Mouse (Mus musculus) testis, adult 2 months (tissue): ENCODE measurements around the gene Rasgrp1. TPM values are rescaled to one million over a fixed set of nuclear protein-coding genes. Genes with fewer than 3 reads are reported as not detected.

Experiments used
- H3K27ac ChIP-seq: fragments of 200-500 bp; 2 replicates; pipeline ENCODE4 v1.5.1; 2012; ENCODE audit warnings: low read depth, low read length; ENCODE audit not compliant: control insufficient read depth, insufficient read depth
- H3K27me3 ChIP-seq: fragments of 200-500 bp; 2 replicates; pipeline ENCODE4 v1.6.1; 2012; ENCODE audit warnings: mild to moderate bottlenecking, low read length, moderate library complexity; ENCODE audit not compliant: control insufficient read depth, insufficient read depth
- H3K36me3 ChIP-seq: fragments of 200-500 bp; 2 replicates; pipeline ENCODE4 v1.6.1; 2012; ENCODE audit warnings: mild to moderate bottlenecking, low read length; ENCODE audit not compliant: control insufficient read depth, insufficient read depth
- H3K4me1 ChIP-seq: fragments of 200-500 bp; 2 replicates; pipeline ENCODE4 v1.6.1; 2012; ENCODE audit warnings: low read length; ENCODE audit not compliant: control insufficient read depth, insufficient read depth
- H3K4me3 ChIP-seq: fragments of 200-500 bp; 2 replicates; pipeline ENCODE4 v1.5.1; 2012; ENCODE audit warnings: low read depth, mild to moderate bottlenecking, low read length, moderate library complexity, mixed read lengths; ENCODE audit not compliant: control insufficient read depth
- CTCF ChIP-seq: fragments of 200-500 bp; IDR thresholded peaks from 2 replicates; pipeline ENCODE4 v1.5.1; 2012; ENCODE audit warnings: low read depth, mild to moderate bottlenecking, inconsistent platforms, low read length, moderate library complexity; ENCODE audit not compliant: control insufficient read depth, insufficient read depth, insufficient replicate concordance
- POLR2A ChIP-seq: fragments of 200-500 bp; IDR thresholded peaks from 2 replicates; pipeline ENCODE4 v1.6.1; 2012; ENCODE audit warnings: low read depth, mild to moderate bottlenecking, inconsistent platforms, low read length, moderate library complexity; ENCODE audit not compliant: control insufficient read depth
- polyA plus RNA-seq: library from polyadenylated mRNA; depleted of rRNA; stranded (reverse); fragments of >200 nt; gene quantifications from 2 replicates; pipeline ENCODE4 v1.2.3, GENCODE M21; 2012

Rasgrp1 gene
- polyA plus RNA-seq, 1 experiment, result 0.09 TPM

DNA sequence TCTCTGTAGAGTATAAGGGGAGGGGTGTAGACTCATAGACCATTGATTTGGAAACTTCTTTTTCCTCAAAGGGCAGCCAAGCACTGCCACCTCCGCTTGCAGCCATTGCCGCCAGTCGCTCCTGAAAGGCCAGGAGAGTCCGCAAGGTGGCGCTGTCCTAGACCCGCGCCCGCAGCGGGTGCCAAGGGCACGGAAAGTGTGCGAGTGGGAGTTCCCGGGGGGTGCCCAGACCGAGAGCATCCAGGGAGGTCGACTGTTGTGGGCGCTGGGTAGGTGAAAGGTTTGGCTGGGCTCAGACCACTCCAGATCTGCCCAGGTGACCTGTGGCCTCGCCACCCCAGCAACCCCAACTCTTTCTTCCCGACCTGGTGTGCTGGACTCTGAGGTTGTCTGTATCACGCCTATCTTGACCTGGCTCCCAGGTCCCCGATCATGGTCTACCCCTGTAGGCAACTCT, 683 bp downstream of the Rasgrp1 start:
- Histone ChIP-seq H3K27me3 (no peaks in the 10 kb centered on the region), H3K4me3 (peak overlapping the region; percentile 4), H3K36me3 (no peaks in the 10 kb centered on the region), H3K27ac (no peak overlapping the region), H3K4me1 (peaks cover 10% of the 10 kb centered on the region)
- TF ChIP-seq POLR2A (no peak), CTCF (peak; percentile 81)

DNA sequence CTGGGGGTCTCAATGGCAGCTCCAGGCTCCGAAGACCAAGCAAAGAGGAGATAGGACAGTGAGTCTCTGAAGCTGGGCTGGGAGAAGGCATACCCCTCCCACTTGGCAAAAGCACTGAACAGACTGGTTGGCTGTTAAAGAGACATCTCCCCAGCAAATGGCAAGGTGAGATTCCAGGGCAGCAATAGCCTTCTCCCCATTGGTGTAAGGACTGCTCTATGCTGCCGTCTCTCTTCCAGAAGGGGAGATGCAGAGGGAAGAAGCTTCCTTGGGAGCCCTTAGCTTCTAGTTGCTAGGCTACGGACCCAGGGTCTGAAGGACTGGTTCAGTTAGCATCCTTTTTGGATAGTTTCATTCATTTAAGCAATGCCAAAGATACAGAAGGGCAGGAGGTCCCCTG, 4.3 kb downstream of the Rasgrp1 start:
- peaks cover 10% of the 10 kb centered on the region for H3K4me1 ChIP-seq
- H3K27ac ChIP-seq, result no peak overlapping the region
- no peaks in the 10 kb centered on the region for H3K27me3 ChIP-seq
- no peak overlapping the region for H3K4me3 ChIP-seq
- H3K36me3 ChIP-seq, result no peaks in the 10 kb centered on the region
- TF ChIP-seq CTCF (no peak), POLR2A (no peak)

DNA sequence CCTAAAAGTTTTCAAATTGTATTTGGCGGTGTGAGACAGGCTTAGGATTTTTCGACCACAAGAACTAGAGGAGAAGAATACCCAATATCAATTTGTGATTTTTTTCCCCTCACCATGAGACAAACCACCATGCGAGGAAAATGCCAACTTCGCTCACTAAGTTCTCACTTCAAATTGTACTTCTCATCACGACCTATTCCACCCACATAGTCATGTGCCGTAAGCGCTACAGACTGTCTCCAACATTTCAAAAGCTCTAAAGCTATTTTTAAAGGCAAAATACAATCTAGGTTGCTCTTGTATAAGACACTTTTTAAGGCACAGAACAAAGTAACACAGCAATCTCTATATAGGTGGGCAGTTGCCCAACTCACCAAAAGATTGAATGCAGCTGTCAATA, 4.9 kb downstream of the Rasgrp1 start:
- Histone ChIP-seq H3K4me1 (peaks cover 9% of the 10 kb centered on the region), H3K27me3 (no peaks in the 10 kb centered on the region), H3K27ac (no peak overlapping the region), H3K4me3 (no peak overlapping the region), H3K36me3 (no peaks in the 10 kb centered on the region)
- no peak for TF ChIP-seq CTCF

DNA sequence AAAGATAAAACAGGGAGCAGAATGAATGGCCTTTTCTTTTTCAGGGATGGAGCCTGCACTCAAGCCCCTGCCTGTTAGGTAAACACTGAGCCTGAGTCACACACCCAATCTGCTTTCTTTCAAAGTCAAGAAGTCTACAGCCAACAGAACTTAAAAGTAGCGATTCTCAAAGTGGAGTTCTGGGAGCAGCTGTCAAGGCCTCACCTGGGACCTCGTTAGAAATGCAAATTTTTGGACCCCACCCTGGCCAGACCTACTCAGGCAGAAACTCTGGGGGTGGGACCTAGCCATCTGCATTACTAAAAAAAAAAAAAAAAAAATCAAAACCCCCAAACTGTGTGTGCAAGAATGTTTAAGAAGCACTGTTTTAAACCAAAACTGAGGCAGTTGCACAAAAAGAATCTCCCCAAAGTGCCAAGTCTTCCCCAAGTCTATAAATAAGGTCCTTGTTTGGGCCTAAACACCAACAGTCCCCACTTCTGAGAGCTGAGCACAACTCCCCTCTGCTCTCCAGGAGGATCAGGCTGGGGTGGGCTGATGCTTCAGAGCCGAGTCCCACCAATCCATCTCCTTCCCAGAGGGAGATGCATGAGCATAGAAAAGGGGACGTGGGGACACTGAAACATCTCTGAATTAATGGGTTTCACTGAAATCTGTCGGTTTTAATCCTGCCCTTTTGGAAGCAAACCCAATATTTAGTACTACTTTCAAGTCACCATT, 5.7 kb downstream of the Rasgrp1 start:
- H3K27me3 ChIP-seq, result no peaks in the 10 kb centered on the region
- H3K36me3 ChIP-seq, result no peaks in the 10 kb centered on the region
- H3K27ac ChIP-seq, result no peak overlapping the region
- TF ChIP-seq POLR2A, result no peak
- peaks cover 3% of the 10 kb centered on the region; the same call in 1 of the 2 replicates for H3K4me1 ChIP-seq
- no peak overlapping the region for H3K4me3 ChIP-seq

DNA sequence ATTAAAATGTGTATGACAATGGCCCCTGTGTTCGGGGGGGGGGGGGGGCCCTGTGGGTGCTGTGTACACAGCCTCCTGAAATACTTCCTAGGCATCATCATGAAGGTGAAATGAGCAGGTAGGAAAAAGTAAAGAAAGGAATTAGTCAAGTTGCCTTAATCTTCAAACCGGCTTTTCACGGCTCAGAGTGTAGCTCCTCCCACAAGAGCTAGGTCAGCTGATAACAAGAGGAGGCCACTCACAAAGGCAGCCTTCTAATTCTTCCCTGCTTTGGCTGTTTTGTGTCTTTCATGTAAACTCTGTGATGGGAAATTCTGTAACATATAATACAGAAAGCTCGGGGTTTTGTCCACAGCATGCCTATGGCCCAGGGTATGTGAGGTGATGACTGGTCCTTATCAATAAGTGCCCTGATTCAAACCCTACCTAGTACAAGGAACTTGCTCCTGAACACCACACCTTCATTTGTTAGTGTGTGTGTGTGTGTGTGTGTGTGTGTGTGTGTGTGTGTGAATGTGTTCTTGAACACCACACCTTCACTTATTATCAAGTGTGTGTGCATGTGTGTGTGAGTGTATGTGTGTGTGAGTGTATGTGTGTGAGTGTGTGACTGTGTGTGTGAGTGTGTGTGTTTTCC, 7.1 kb downstream of the Rasgrp1 start:
- TF ChIP-seq POLR2A (no peak), CTCF (no peak)
- Histone ChIP-seq H3K36me3 (no peaks in the 10 kb centered on the region), H3K4me3 (no peak overlapping the region), H3K27me3 (no peaks in the 10 kb centered on the region), H3K27ac (no peak overlapping the region), H3K4me1 (no peaks in the 10 kb centered on the region)

DNA sequence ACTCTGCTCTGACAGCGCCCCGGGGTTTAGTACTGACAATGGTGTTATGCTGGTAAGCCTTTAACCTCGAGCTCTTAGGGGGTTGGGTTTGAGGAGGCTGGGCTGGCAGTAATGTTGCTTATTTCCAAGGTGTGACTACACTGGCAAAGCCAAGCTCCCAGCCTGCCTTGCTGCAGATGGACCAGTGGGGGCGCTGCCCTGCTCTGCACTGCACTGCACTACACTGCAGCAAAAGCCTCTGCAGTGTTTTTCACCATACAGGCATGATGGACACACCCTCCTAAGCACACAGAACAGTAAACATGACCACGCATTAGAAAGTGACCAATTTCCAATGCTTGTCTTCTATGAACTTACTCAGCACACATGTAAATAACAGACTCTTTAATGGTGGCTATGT, 11.2 kb downstream of the Rasgrp1 start:
- Histone ChIP-seq H3K27me3 (no peaks in the 10 kb centered on the region), H3K4me1 (no peaks in the 10 kb centered on the region), H3K4me3 (no peak overlapping the region), H3K36me3 (no peaks in the 10 kb centered on the region), H3K27ac (no peak overlapping the region)
- peak; percentile 27; the same call in 1 of the 2 replicates for TF ChIP-seq CTCF
- no peak for TF ChIP-seq POLR2A

DNA sequence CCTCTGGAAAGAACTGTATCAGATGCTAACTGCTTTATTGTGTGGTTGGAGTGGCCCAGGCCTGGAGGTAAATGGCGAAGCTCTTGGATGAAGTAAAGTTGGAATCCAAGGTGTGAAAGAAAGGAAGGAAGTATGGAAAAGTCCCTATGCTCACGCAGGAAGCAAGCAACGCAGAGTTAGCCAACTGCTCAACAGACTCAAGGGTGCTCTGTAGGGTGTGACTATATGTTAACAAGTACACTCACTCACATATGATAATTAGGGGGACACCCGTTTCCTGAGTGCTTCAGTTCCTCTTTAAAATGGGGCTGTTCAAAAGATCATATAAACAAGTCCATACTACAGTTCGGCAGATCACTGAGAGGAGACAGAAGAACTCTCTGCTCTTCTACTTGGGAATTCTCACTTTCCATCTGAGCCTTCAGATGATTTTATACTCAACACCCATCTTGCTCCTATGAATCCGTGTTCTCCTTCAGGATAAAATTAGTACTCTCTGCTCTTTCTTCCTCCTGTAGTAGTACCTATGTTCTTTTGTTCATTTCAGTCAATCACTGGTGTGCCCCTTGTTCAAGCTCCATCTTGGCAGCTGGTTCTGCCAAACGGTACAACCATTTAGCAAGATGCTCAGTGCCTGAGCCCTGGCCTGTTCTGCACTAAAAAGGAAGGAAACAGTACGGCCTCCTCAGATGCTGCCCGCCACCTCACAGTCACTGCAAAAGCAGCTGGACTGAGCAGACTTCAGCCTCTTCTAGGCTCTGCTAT, 14.1 kb downstream of the Rasgrp1 start:
- H3K4me3 ChIP-seq, result no peak overlapping the region
- H3K27me3 ChIP-seq, result no peaks in the 10 kb centered on the region
- no peak overlapping the region for H3K27ac ChIP-seq
- H3K36me3 ChIP-seq, result no peaks in the 10 kb centered on the region
- no peak for TF ChIP-seq CTCF
- no peak for TF ChIP-seq POLR2A
- no peaks in the 10 kb centered on the region for H3K4me1 ChIP-seq
